Mouse (Mus musculus) monocyte, adult 5-6 weeks (primary cell): ENCODE measurements at regions not wholly inside any gene's neighbourhood (a gene's known extent, or its start where the extent isn't known, plus 50 kb on each side); places are given as distances from the start of the nearest gene placed in this dataset.

Experiments
- ATAC-seq: fragments of 153-309, 156-312 bp; replicated peaks from 2 replicates; pipeline ENCODE4 v1.8.0; 2017; ENCODE audit warnings: mild to moderate bottlenecking; ENCODE audit not compliant: low TSS enrichment, insufficient number of reproducible peaks, severe bottlenecking, poor library complexity, low FRiP score

GRCm38 (mm10) chr2:114812141-114812902 lies 157.6 kb upstream of the Dph6 start:
- no peak for ATAC-seq

GRCm38 (mm10) chr2:114812903-114813290 lies 158.1 kb upstream of the Dph6 start:
- ATAC-seq: no peak

GRCm38 (mm10) chr2:114822657-114823056 lies 167.9 kb upstream of the Dph6 start:
- no peak for ATAC-seq

GRCm38 (mm10) chr2:114828192-114828591 lies 173.4 kb upstream of the Dph6 start:
- no peak for ATAC-seq

GRCm38 (mm10) chr2:114835694-114836093 lies 180.9 kb upstream of the Dph6 start:
- no peak for ATAC-seq

GRCm38 (mm10) chr2:114843696-114844388 lies 189.1 kb upstream of the Dph6 start:
- ATAC-seq: no peak

- ATAC-seq: no peak
Observed at GRCm38 (mm10) chr2:114844389-114844771, 189.6 kb upstream of the Dph6 start.

- no peak for ATAC-seq
Observed at GRCm38 (mm10) chr2:114848439-114848838, 193.7 kb upstream of the Dph6 start.

GRCm38 (mm10) chr2:114848914-114849313 lies 194.2 kb upstream of the Dph6 start:
- ATAC-seq: no peak

GRCm38 (mm10) chr2:114853715-114854530 lies 199.2 kb upstream of the Dph6 start:
- no peak for ATAC-seq

GRCm38 (mm10) chr2:114872272-114872671 lies 217.5 kb upstream of the Dph6 start:
- ATAC-seq: no peak

- ATAC-seq: no peak
Observed at GRCm38 (mm10) chr2:114873090-114873489, 218.3 kb upstream of the Dph6 start.

GRCm38 (mm10) chr2:114879084-114879483 lies 224.3 kb upstream of the Dph6 start:
- no peak for ATAC-seq

- no peak for ATAC-seq
Observed at GRCm38 (mm10) chr2:114879784-114880183, 225.0 kb upstream of the Dph6 start.

- no peak for ATAC-seq
Observed at GRCm38 (mm10) chr2:114885734-114886260, 231.0 kb upstream of the Dph6 start.

GRCm38 (mm10) chr2:114898812-114899211 lies 244.0 kb upstream of the Dph6 start:
- no peak for ATAC-seq

GRCm38 (mm10) chr2:114911845-114912500 lies 257.2 kb upstream of the Dph6 start:
- no peak for ATAC-seq

- no peak for ATAC-seq
Observed at GRCm38 (mm10) chr2:114915025-114915690, 260.4 kb upstream of the Dph6 start.
